Mouse (Mus musculus): ENCODE measurements around the gene Llph. TPM values are rescaled to one million over a fixed set of nuclear protein-coding genes. Genes with fewer than 3 reads are reported as not detected.
"Not testable (repeated sequence)": the region's sequence is repeated elsewhere in the genome, so short reads cannot be mapped to it uniquely, and the experiment has no call there.

Llph gene
- polyA plus RNA-seq, 1 experiment from 2014 or later: 35.8 TPM

- Histone ChIP-seq H3K4me3 (peak within 1 kb of the TSS; percentile 44), H3K36me3 (no peaks in the 10 kb centered on the region), H3K9ac (peak within 1 kb of the TSS; percentile 39), H3K4me1 (replicated peaks) (peaks cover 13% of the 10 kb centered on the region), H3K4me2 (peak within 1 kb of the TSS; percentile 85), H3K27ac (replicated peaks) (no peak within 1 kb of the TSS), H3K27me3 (peaks cover 9% of the 10 kb centered on the region), H3K9me3 (no peaks in the 10 kb centered on the region)
- 2% methylated on average over 13 of the region's 13 CpGs for WGBS
- ATAC-seq (ENCODE audit: low FRiP score, low read depth): no peak
Observed at GRCm38 (mm10) chr10:120201961-120202402, 24.9 kb upstream of the Llph start, which contains the start of gene Irak3. Gene Irak3, minus strand, starts transcription at chr10:120202130.

- no peak overlapping the region for H3K27ac ChIP-seq (replicated peaks)
- no peaks in the 10 kb centered on the region for H3K36me3 ChIP-seq
- peaks cover 9% of the 10 kb centered on the region for H3K27me3 ChIP-seq
- no peak overlapping the region for H3K4me3 ChIP-seq
- no peak overlapping the region for H3K9ac ChIP-seq
- H3K4me2 ChIP-seq: no peak overlapping the region; the same call in 1 of the 2 replicates
- H3K9me3 ChIP-seq: no peaks in the 10 kb centered on the region
- no peak for ATAC-seq (ENCODE audit: low FRiP score, low read depth)
- peaks cover 13% of the 10 kb centered on the region for H3K4me1 ChIP-seq (replicated peaks)
- WGBS: 79% methylated on average over 16 of the region's 16 CpGs
Observed at GRCm38 (mm10) chr10:120202467-120203250, 24.2 kb upstream of the Llph start.

DNA sequence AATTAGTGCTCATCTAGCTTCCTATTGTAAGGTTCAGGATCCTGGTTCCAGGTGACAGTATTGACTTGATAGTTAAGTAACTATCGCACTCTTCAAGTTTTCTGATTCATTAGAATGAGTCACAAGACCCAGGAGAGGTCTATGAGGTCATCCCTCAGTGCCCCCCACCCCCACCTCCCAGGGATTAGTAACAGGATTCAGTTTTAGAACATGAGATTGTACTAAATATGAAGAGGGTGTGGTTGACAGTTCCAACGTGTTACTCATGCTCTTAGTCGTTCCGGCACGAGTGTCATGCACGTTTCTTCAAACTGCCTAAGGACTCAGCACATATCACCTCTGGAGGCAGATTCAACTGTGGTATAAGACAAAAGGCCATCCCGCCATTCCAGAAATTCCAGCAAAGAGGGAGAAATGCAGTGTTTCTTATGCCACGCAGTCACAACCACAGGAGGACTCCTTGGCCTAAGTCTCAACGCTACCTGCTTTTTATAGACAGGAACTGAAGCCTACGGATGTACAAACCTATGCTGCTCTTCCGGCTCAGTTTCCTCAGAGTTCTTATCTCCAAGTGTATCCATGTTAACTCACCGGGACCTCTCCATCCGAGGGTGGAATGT lies 22.2 kb upstream of the Llph start:
- Histone ChIP-seq H3K27ac (replicated peaks) (no peak overlapping the region), H3K27me3 (peaks cover 9% of the 10 kb centered on the region), H3K4me1 (replicated peaks) (peaks cover 19% of the 10 kb centered on the region), H3K36me3 (no peaks in the 10 kb centered on the region), H3K4me3 (no peak overlapping the region), H3K9ac (no peak overlapping the region), H3K4me2 (no peak overlapping the region), H3K9me3 (no peaks in the 10 kb centered on the region)
- WGBS: 84% methylated on average over 13 of the region's 13 CpGs
- no peak for ATAC-seq (ENCODE audit: low FRiP score, low read depth)

- Histone ChIP-seq H3K9me3 (no peaks in the 10 kb centered on the region), H3K27me3 (no peaks in the 10 kb centered on the region), H3K4me1 (replicated peaks) (peaks cover 10% of the 10 kb centered on the region), H3K27ac (replicated peaks) (no peak overlapping the region), H3K9ac (no peak overlapping the region), H3K4me3 (no peak overlapping the region), H3K4me2 (no peak overlapping the region), H3K36me3 (0 out of 2 replicates have a peak, but pooled peaks cover 2% of the 10 kb centered on the region)
- ATAC-seq (ENCODE audit: low FRiP score, low read depth): no peak
- WGBS: 85% methylated on average over 8 of the region's 8 CpGs
Observed at GRCm38 (mm10) chr10:120208015-120208414, 18.9 kb upstream of the Llph start.

GRCm38 (mm10) chr10:120208575-120209538 lies 18.0 kb upstream of the Llph start:
- Histone ChIP-seq H3K27ac (replicated peaks) (no peak overlapping the region), H3K9ac (peak overlapping the region; percentile 92), H3K4me1 (replicated peaks) (peaks cover 10% of the 10 kb centered on the region), H3K36me3 (0 out of 2 replicates have a peak, but pooled peaks cover 2% of the 10 kb centered on the region), H3K27me3 (no peaks in the 10 kb centered on the region), H3K9me3 (no peaks in the 10 kb centered on the region), H3K4me2 (peak overlapping the region; percentile 73), H3K4me3 (peak overlapping the region; percentile 88)
- 4% methylated on average over 53 of the region's 53 CpGs for whole genome bisulfite sequencing
- peak; percentile 91 for ATAC-seq (ENCODE audit: low FRiP score, low read depth)

DNA sequence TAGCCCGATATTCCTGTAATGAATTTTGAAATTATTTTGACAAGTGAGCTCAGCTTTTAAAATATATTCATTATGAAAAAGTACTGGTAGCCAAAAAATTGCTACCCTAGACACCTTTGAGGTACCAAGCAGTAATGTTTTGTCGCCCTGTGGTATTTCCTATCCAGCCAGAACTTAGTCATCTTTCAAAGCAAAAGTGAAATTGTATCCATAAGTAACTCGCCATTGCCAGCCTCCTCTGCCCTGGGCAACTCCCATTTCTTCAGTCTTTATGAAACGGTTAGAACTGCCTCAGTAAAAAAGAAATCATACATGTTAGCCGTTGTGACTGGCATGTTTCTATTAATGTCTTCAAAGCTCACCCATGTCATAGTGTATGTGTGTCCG lies 17.3 kb upstream of the Llph start:
- WGBS: 72% methylated on average over 6 of the region's 6 CpGs
- ATAC-seq (ENCODE audit: low FRiP score, low read depth): no peak
- no peak overlapping the region for H3K9ac ChIP-seq

DNA sequence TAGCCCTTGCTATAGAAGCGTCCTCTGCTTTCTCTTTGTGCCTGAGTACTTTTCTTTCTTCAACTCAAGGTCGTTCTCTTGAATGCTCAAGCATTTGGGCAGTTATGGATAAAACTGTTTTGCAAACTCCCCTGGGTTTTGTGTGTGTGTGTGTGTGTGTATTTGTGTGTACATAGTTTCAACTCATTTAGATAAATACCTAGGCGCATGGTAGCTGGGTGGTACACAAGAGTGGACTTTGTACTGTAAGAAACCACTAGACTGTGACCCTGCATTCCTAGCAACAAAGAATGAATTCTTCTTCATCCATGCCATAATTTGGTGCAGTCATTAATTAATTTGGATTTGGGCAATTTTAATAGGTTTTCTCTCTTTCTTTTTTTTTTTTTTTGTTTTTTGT lies 16.8 kb upstream of the Llph start:
- Histone ChIP-seq H3K27ac (replicated peaks) (no peak overlapping the region), H3K4me3 (no peak overlapping the region), H3K27me3 (no peaks in the 10 kb centered on the region), H3K9ac (no peak overlapping the region), H3K9me3 (no peaks in the 10 kb centered on the region), H3K4me1 (replicated peaks) (peaks cover 10% of the 10 kb centered on the region), H3K36me3 (0 out of 2 replicates have a peak, but pooled peaks cover 2% of the 10 kb centered on the region), H3K4me2 (peak overlapping the region; percentile 73; the same call in 1 of the 2 replicates)
- no peak for ATAC-seq (ENCODE audit: low FRiP score, low read depth)
- 97% methylated on average over 3 of the region's 3 CpGs for WGBS

More for the DNA sequence above, 17.3 kb upstream of the Llph start:
- H3K36me3 ChIP-seq: 0 out of 2 replicates have a peak, but pooled peaks cover 2% of the 10 kb centered on the region
- H3K4me2 ChIP-seq: peak overlapping the region; percentile 73
- H3K4me3 ChIP-seq: peak overlapping the region; percentile 88
- no peaks in the 10 kb centered on the region for H3K27me3 ChIP-seq
- H3K9me3 ChIP-seq: no peaks in the 10 kb centered on the region
- peaks cover 10% of the 10 kb centered on the region for H3K4me1 ChIP-seq (replicated peaks)
- H3K27ac ChIP-seq (replicated peaks): no peak overlapping the region

- H3K4me2 ChIP-seq; H3K27ac ChIP-seq (replicated peaks): not testable (repeated sequence)
- 83% methylated on average over 1 of the region's 1 CpGs for WGBS
Observed at GRCm38 (mm10) chr10:120217099-120217498, 9.8 kb upstream of the Llph start.

GRCm38 (mm10) chr10:120218996-120219395 lies 7.9 kb upstream of the Llph start:
- Histone ChIP-seq H3K4me3 (no peak overlapping the region), H3K4me2 (no peak overlapping the region), H3K36me3 (peaks cover 14% of the 10 kb centered on the region), H3K27me3 (no peaks in the 10 kb centered on the region), H3K9me3 (no peaks in the 10 kb centered on the region), H3K9ac (no peak overlapping the region), H3K4me1 (replicated peaks) (no peaks in the 10 kb centered on the region), H3K27ac (replicated peaks) (no peak overlapping the region)
- no peak for ATAC-seq (ENCODE audit: low FRiP score, low read depth)
- WGBS: 94% methylated on average over 10 of the region's 10 CpGs

More at GRCm38 (mm10) chr10:120217099-120217498, 9.8 kb upstream of the Llph start:
- H3K9me3 ChIP-seq; H3K4me3 ChIP-seq; H3K27me3 ChIP-seq; ATAC-seq (ENCODE audit: low FRiP score, low read depth); H3K9ac ChIP-seq; H3K4me1 ChIP-seq (replicated peaks): not testable (repeated sequence)
- H3K36me3 ChIP-seq: peaks cover 14% of the 10 kb centered on the region

DNA sequence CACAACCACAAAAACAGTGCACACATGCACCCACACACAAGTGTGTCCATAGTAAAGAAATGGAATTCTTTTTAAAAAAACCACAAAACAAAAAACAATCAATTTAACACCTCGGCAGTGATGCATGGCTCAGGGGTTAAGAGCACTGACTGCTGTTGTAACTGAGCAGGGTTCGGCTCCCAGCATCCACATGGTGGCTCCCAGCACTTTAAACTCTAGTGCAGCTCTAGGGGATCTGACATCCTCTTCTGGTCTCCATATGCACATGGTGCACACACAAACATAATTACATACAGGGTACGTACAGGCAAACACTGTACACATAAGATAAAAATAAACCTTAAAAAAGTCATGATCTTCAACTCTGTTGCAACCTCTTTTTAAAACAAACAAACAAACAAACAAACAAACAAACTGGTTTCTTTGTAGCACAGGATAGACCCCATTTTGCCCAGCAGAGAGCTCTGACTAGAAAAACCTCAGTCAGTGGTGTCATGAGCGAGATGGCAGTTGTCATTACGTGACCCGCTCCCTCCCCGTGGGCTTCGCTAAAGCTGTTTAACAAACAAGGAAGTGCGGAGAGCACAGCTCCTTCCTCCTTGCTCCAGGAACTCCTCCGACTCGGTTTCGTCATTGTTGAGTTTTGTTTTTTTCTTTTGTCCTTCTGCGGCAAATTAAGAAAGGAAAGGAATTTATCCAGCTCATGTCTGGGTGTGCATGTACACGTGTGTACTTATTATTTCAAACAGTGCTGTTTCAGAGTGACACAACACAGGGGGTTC lies 7.1 kb upstream of the Llph start:
- no peaks in the 10 kb centered on the region for H3K4me1 ChIP-seq (replicated peaks)
- 87% methylated on average over 14 of the region's 14 CpGs for WGBS
- ATAC-seq (ENCODE audit: low FRiP score, low read depth): no peak
- H3K9me3 ChIP-seq: no peaks in the 10 kb centered on the region
- no peaks in the 10 kb centered on the region for H3K27me3 ChIP-seq
- H3K27ac ChIP-seq (replicated peaks): no peak overlapping the region
- H3K9ac ChIP-seq: no peak overlapping the region
- no peak overlapping the region for H3K4me3 ChIP-seq
- peaks cover 14% of the 10 kb centered on the region for H3K36me3 ChIP-seq
- H3K4me2 ChIP-seq: no peak overlapping the region

GRCm38 (mm10) chr10:120220776-120221175 lies 6.1 kb upstream of the Llph start:
- peaks cover 14% of the 10 kb centered on the region for H3K36me3 ChIP-seq
- ATAC-seq (ENCODE audit: low FRiP score, low read depth): no peak
- no peak overlapping the region for H3K9ac ChIP-seq
- H3K27ac ChIP-seq (replicated peaks): no peak overlapping the region
- no peaks in the 10 kb centered on the region for H3K9me3 ChIP-seq
- H3K4me1 ChIP-seq (replicated peaks): no peaks in the 10 kb centered on the region
- WGBS: 88% methylated on average over 7 of the region's 7 CpGs
- H3K4me2 ChIP-seq: no peak overlapping the region
- no peak overlapping the region for H3K4me3 ChIP-seq
- no peaks in the 10 kb centered on the region for H3K27me3 ChIP-seq

All from hindbrain, embryonic 15.5 days (tissue).